Mouse (Mus musculus) hindbrain, embryonic 12.5 days (tissue): ENCODE results near the gene Ano9. TPM values are rescaled to one million over a fixed set of nuclear protein-coding genes. Genes with fewer than 3 reads are reported as not detected.

ENCODE experiments used
- ATAC-seq: fragments of 200-750 bp; cut with Nextera tagmentation; 2 replicates; pipeline ENCODE4 v1.8.0; 2017; ENCODE audit warnings: moderate TSS enrichment; ENCODE audit not compliant: low FRiP score
- H3K27ac ChIP-seq: fragments of 300-500 bp; sonication (generic); 2 replicates; pipeline ENCODE4 v1.5.1; 2016; ENCODE audit warnings: mild to moderate bottlenecking
- H3K27me3 ChIP-seq: fragments of 300-500 bp; sonication (generic); 2 replicates; pipeline ENCODE4 v1.6.1; 2016; ENCODE audit warnings: mild to moderate bottlenecking
- H3K36me3 ChIP-seq: fragments of 300-500 bp; sonication (generic); 2 replicates; pipeline ENCODE4 v1.6.1; 2016; ENCODE audit warnings: mild to moderate bottlenecking
- H3K4me1 ChIP-seq: fragments of 300-500 bp; sonication (generic); 2 replicates; pipeline ENCODE4 v1.6.1; 2016
- H3K4me2 ChIP-seq: fragments of 300-500 bp; sonication (generic); replicated peaks from 2 replicates; pipeline ENCODE4 v1.6.1; 2016; ENCODE audit warnings: mild to moderate bottlenecking
- H3K4me3 ChIP-seq: fragments of 300-500 bp; sonication (generic); 2 replicates; pipeline ENCODE4 v1.5.1; 2016; ENCODE audit warnings: mild to moderate bottlenecking
- H3K9ac ChIP-seq: fragments of 300-500 bp; sonication (generic); 2 replicates; pipeline ENCODE4 v1.6.1; 2016; ENCODE audit warnings: mild to moderate bottlenecking, moderate library complexity
- H3K9me3 ChIP-seq: fragments of 300-500 bp; sonication (generic); replicated peaks from 2 replicates; pipeline ENCODE4 v1.6.1; 2016; ENCODE audit warnings: mild to moderate bottlenecking
- WGBS: fragments of 180-500 bp; shearing (Covaris S2); methylation state at CpG from one replicate; pipeline ENCODE4 v1.1.7; 2016; 5-methylcytosine and 5-hydroxymethylcytosine counted together
- polyA plus RNA-seq: library from polyadenylated mRNA; unstranded; fragments of >200 nt; fragmentation: Nextera tagmentation; extraction: Ambion mirVana; gene quantifications from 2 replicates; pipeline ENCODE4 v1.2.1, GENCODE M21; 2016

The Ano9 gene
- polyA plus RNA-seq, 1 experiment from 2014 or later, result 0.81 TPM

DNA sequence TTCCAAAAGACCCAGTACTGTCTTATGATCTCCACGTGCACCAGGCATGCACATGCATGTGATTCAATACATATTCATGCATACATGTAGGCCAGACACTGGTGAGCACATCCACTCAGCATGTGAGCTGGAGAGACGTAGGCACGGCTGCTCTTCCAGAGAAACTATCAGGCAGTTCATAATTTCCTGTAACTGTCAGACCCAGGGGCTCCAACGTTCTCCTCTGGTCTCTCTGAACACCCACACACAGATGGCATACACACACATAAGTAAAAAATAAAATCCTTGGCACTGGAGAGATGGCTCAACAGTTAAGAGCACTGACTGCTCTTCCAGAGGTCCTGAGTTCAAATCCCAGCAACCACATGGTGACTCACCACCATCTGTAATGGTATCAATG lies 43.8 kb downstream of the Ano9 start:
- Histone ChIP-seq H3K4me1 (peaks cover 21% of the 10 kb centered on the region), H3K27ac (no peak overlapping the region), H3K9ac (no peak overlapping the region), H3K27me3 (peaks cover 24% of the 10 kb centered on the region), H3K4me3 (no peak overlapping the region), H3K4me2 (no peak overlapping the region), H3K36me3 (peaks cover 2% of the 10 kb centered on the region; the same call in 1 of the 2 replicates), H3K9me3 (no peaks in the 10 kb centered on the region)
- 82% methylated on average over 4 of the region's 4 CpGs for WGBS
- no peak for ATAC-seq

DNA sequence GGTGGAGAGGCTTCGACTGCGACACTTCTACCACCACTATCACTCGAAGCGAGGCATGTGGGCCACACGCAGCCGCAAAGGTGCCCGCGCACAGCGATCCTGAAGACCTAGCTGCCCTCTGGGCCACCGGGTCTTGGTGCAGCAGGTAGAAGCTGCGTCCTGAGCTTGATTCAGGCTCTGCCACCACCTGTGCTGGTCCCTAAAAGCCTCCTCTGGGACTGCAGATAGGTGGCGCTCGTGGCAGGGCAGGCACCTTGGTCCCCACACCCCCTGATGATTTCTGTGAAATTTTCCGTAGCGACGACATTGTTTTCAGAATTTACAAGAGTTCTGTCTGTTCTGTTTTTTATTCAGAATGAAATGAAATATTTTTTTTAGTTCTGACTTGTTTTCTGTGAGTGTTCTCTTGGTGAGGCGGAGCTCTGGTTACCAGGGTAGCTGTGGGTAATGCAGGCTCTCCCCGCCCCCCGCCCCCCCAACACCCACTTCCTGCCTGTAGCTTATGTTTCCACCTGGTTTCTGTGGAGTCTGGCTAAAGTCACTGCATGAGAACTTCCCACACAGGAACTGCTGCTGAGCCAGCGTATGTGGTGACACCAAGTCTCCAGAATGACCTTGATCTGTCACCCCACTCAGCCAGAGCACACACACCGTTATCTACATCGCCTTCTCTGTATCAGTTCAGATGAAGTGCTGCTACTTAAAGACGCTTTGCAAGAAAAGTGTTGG lies 45.4 kb downstream of the Ano9 start:
- H3K36me3 ChIP-seq, result peaks cover 18% of the 10 kb centered on the region
- H3K27ac ChIP-seq, result no peak overlapping the region
- no peak overlapping the region for H3K4me2 ChIP-seq
- no peak overlapping the region for H3K4me3 ChIP-seq
- no peaks in the 10 kb centered on the region for H3K9me3 ChIP-seq
- H3K27me3 ChIP-seq, result peaks cover 21% of the 10 kb centered on the region
- WGBS, result 37% methylated on average over 23 of the region's 23 CpGs
- peaks cover 21% of the 10 kb centered on the region for H3K4me1 ChIP-seq
- no peak overlapping the region for H3K9ac ChIP-seq
- ATAC-seq, result no peak

DNA sequence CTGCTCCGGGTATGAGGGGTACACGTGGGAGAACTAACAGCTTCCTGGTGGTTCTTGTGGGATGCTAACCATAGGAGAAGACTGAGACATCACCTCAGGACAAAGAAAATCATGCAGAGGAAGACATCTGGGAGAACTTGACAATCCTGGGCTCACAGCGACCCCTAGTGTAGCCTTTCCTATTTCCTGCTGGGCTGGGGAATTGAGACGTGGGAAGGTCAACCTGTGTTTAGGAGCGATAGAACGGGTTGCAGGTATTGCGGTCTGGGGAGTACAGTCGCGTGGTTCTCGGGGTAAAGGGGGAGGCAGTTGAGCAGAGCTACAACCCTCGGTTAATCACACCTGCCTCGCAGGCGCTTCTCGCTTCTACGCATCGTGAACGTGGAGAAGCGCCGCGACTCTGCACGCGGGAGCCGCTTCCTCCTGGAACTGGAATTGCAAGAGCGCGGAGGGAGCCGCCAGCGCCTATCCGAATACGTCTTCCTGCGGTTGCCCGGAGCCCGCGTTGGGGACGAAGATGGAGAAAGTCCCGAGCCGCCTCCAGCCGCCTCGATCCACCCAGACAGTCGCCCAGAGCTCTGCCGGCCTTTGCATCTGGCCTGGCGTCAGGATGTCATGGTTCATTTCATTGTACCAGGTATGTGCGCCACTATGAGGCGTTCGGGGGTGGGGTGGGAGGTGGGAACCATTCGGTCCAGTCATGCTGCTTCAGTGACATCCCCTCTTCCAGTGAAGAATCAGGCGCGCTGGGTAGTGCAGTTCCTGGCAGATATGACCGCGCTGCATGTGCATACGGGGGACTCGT lies 47.3 kb downstream of the Ano9 start:
- H3K27ac ChIP-seq, result peak overlapping the region; percentile 67
- H3K4me3 ChIP-seq, result peak overlapping the region; percentile 30
- peak overlapping the region; percentile 58 for H3K9ac ChIP-seq
- H3K27me3 ChIP-seq, result peaks cover 21% of the 10 kb centered on the region
- peak; percentile 55 for ATAC-seq
- peaks cover 37% of the 10 kb centered on the region for H3K36me3 ChIP-seq
- H3K4me2 ChIP-seq, result peak overlapping the region; percentile 69
- peaks cover 21% of the 10 kb centered on the region for H3K4me1 ChIP-seq
- WGBS, result under 1% methylated on average over 51 of the region's 51 CpGs
- no peaks in the 10 kb centered on the region for H3K9me3 ChIP-seq

DNA sequence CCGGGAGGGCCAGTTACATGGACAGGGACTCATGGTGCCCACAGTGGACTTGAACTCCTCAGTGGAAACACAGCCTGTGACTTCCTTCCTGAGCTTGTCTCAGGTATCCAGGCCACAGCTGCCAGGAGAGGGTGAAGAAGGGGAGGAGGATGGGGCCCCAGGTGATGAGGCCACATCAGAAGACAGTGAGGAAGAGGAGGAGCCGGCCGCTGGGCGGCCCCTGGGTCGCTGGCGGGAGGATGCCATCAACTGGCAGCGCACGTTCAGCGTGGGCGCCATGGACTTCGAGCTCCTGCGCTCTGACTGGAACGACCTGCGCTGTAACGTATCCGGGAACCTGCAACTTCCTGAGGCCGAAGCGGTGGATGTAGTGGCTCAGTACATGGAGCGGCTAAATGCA lies 49.3 kb downstream of the Ano9 start:
- 77% methylated on average over 19 of the region's 19 CpGs for WGBS
- H3K4me2 ChIP-seq, result no peak overlapping the region
- peaks cover 21% of the 10 kb centered on the region for H3K4me1 ChIP-seq
- H3K9me3 ChIP-seq, result no peaks in the 10 kb centered on the region
- peaks cover 21% of the 10 kb centered on the region for H3K27me3 ChIP-seq
- H3K4me3 ChIP-seq, result no peak overlapping the region
- H3K9ac ChIP-seq, result no peak overlapping the region
- ATAC-seq, result no peak
- H3K27ac ChIP-seq, result no peak overlapping the region
- H3K36me3 ChIP-seq, result peaks cover 56% of the 10 kb centered on the region

DNA sequence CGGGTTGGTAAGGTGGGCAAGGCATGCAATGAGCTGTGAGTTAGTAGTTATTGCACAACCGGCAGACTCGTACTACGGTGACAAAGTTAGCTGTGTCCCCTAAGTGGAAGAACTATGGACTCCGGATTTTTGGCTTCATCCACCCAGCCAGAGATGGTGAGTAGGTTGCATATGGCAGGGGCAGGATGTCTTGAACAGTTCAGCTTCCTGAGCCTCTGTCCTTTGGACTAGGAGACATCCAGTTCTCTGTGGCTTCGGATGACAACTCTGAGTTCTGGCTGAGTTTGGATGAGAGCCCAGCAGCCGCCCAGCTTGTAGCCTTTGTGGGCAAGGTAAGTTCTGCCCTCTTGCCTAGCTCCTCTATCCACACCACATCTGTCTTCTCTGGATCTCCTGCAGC lies 53.0 kb downstream of the Ano9 start:
- Histone ChIP-seq H3K27ac (no peak overlapping the region), H3K27me3 (0 out of 2 replicates have a peak, but pooled peaks cover 1% of the 10 kb centered on the region), H3K4me1 (peaks cover 28% of the 10 kb centered on the region), H3K9me3 (no peaks in the 10 kb centered on the region), H3K36me3 (peaks cover 59% of the 10 kb centered on the region), H3K4me3 (no peak overlapping the region), H3K9ac (no peak overlapping the region), H3K4me2 (no peak overlapping the region)
- ATAC-seq, result no peak
- WGBS, result 96% methylated on average over 7 of the region's 7 CpGs

DNA sequence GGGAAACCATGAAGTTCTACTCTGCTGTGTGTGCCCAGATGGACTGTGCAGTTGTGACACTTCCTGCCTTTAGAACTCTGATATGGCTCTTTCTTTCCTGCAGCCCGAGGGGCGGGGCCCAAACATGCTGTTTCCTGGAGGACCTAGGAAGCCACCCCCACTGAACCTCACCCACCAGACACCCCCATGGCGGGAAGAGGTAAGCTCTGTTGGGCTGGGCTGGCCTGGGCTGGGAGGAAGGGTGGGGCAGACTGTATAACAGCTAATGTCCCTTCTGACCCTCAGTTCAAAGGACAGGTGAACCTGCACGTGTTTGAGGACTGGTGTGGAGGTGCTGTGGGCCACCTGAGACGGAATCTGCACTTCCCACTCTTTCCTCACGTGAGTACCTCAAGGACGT lies 53.4 kb downstream of the Ano9 start:
- WGBS, result 90% methylated on average over 7 of the region's 7 CpGs
- ATAC-seq, result no peak
- Histone ChIP-seq H3K27ac (no peak overlapping the region), H3K4me1 (peaks cover 28% of the 10 kb centered on the region), H3K4me2 (no peak overlapping the region), H3K9ac (no peak overlapping the region), H3K4me3 (no peak overlapping the region), H3K9me3 (no peaks in the 10 kb centered on the region), H3K27me3 (no peaks in the 10 kb centered on the region), H3K36me3 (peaks cover 59% of the 10 kb centered on the region)

DNA sequence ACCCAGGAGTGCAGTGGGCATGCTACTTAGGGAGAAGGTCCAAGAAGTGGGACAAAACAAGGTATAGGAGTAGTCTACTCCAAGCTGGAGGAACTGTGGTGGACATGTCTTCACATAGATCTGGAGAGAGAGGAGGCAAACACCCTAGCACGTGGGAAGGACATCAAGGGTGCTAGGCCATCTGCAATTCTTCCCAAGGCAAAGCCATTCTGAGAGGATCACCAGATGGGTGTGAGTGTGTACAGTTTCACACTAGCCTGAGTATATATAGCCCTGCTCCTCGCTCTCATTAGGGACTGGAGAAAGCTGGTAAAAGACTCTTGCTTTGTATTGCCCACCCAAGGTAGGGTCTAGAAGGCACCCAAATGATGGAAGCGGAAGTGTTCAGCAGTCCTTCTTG lies 54.3 kb downstream of the Ano9 start:
- 94% methylated on average over 3 of the region's 3 CpGs for WGBS
- no peaks in the 10 kb centered on the region for H3K27me3 ChIP-seq
- ATAC-seq, result no peak
- H3K36me3 ChIP-seq, result peaks cover 53% of the 10 kb centered on the region
- no peak overlapping the region for H3K9ac ChIP-seq
- H3K27ac ChIP-seq, result no peak overlapping the region
- H3K4me3 ChIP-seq, result no peak overlapping the region
- H3K4me1 ChIP-seq, result peaks cover 28% of the 10 kb centered on the region
- H3K4me2 ChIP-seq, result no peak overlapping the region
- no peaks in the 10 kb centered on the region for H3K9me3 ChIP-seq

DNA sequence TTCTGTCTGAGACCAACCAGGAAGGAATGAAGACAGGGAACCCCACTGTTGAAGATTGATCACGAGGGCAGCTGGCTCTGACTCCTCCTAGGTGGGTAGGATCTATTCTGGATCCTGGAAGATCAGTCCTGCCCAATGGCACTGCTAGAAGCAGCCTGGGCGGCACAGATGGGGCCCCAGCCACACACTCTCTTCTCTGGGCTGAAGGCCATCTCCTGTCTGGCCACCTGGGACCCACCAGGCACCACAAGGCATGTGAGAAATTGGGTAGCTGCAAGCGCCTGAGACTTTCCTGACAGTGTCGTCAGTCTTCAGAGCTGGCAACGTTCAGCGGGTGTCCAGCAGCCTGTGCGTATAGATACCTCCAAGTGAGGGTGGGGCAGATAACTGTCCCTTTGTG lies 55.1 kb downstream of the Ano9 start:
- no peak for ATAC-seq
- WGBS, result 80% methylated on average over 7 of the region's 7 CpGs
- H3K27ac ChIP-seq, result no peak overlapping the region
- no peaks in the 10 kb centered on the region for H3K9me3 ChIP-seq
- peak overlapping the region; percentile 5; the same call in 1 of the 2 replicates for H3K9ac ChIP-seq
- H3K4me2 ChIP-seq, result peak overlapping the region; percentile 83
- peaks cover 45% of the 10 kb centered on the region for H3K36me3 ChIP-seq
- H3K4me3 ChIP-seq, result peak overlapping the region; percentile 86; the same call in 1 of the 2 replicates
- peaks cover 28% of the 10 kb centered on the region for H3K4me1 ChIP-seq
- no peaks in the 10 kb centered on the region for H3K27me3 ChIP-seq

DNA sequence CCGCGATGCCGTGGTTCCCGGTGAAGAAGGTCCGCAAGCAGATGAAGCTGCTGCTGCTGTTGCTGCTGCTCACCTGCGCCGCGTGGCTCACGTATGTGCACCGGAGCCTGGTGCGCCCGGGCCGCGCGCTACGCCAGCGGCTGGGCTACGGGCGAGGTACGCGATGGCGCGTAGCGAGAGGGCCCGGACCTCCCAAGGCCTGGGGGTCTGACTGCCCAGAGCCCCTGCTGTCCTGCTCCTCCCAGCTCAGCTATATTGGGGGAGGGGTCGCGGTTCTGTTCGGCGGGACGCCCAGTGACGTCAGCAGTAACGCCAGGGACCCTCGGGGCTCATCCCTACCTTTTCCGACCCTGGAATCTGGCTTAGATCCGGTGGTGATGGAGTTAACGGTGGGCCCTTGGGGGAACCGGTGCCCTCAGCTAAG lies 56.3 kb downstream of the Ano9 start:
- Histone ChIP-seq H3K4me3 (peak overlapping the region; percentile 86), H3K9ac (peak overlapping the region; percentile 98), H3K4me2 (peak overlapping the region; percentile 83), H3K9me3 (no peaks in the 10 kb centered on the region), H3K27ac (peak overlapping the region; percentile 93), H3K4me1 (peaks cover 28% of the 10 kb centered on the region), H3K27me3 (no peaks in the 10 kb centered on the region), H3K36me3 (peaks cover 32% of the 10 kb centered on the region)
- under 1% methylated on average over 37 of the region's 37 CpGs for WGBS
- peak; percentile 68 for ATAC-seq

DNA sequence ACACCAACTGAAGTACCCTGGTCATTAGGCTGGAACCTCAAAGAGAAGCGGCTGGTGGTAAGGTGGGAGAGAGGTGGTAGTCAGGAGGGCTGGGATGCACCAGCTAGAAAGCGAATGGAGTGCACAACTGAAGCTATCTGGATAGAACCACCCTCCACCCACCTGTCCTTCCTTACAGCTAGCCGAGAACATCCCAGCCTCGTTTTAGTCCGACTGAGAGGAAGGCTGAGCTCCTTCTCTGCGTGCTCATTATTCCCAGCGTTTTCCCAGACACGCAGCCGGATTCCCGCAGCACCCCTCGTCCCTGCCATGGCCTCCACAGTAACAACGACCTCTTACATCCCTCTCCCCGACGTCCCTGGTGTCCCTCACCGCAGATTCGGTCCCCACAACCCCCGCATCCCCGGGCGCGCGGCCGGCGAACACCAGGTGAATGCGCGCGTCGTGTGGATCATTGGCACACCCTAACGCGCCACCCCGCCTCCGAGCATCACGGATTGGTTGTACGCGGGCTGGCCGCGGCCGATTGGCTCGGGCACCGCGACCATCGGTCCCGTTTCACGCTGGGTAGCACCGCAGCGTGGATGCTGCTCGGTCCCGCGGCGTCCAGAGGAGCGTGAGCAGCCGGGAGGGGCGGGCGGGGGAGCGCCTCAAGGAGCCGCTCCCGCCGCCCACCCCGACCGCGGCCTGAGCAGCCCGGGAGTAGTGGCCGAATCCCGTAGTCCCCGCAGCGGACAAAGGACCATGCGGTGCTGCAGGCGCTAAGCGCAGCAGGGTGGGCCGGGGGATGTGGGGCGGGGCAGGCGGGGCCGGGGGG lies 57.0 kb downstream of the Ano9 start, which contains the start of gene B4galnt4:
B4galnt4 (plus strand) TSS at position 679 of the 817 bp plus-strand sequence.
- peaks cover 26% of the 10 kb centered on the region for H3K36me3 ChIP-seq
- H3K4me1 ChIP-seq, result peaks cover 28% of the 10 kb centered on the region
- no peaks in the 10 kb centered on the region for H3K9me3 ChIP-seq
- ATAC-seq, result peak; percentile 99
- peak within 1 kb of the TSS; percentile 86 for H3K4me3 ChIP-seq
- under 1% methylated on average over 72 of the region's 72 CpGs for WGBS
- H3K4me2 ChIP-seq, result peak within 1 kb of the TSS; percentile 83
- H3K27ac ChIP-seq, result peak within 1 kb of the TSS; percentile 93
- peak within 1 kb of the TSS; percentile 98 for H3K9ac ChIP-seq
- H3K27me3 ChIP-seq, result no peaks in the 10 kb centered on the region

DNA sequence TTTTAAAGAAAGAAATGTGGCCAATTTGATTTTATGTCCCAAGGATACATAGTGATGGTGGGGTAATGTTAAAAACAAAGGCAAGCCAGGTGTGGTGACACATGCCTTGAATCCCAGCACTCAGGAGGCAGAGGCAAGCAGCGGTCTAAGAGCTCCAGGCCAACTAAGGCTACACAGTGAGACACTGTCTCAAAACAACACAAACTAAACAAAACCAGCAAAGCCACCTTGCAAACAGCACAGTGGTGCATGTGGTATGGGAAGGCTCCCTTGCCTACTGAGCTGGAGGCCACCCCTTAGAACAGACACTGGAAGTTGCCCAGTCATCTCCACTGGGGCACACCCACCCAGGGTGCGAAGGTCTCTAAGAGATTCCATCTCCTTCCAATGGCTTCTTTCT lies 57.7 kb downstream of the Ano9 start:
- Histone ChIP-seq H3K9ac (peak overlapping the region; percentile 98), H3K36me3 (peaks cover 19% of the 10 kb centered on the region), H3K9me3 (no peaks in the 10 kb centered on the region), H3K27me3 (no peaks in the 10 kb centered on the region), H3K4me1 (peaks cover 28% of the 10 kb centered on the region), H3K4me3 (peak overlapping the region; percentile 86), H3K27ac (peak overlapping the region; percentile 93), H3K4me2 (peak overlapping the region; percentile 83)
- ATAC-seq, result peak; percentile 4; the same call in 1 of the 2 replicates
- WGBS, result 80% methylated on average over 2 of the region's 2 CpGs
